Mouse (Mus musculus) ES-E14 (cell line): ENCODE measurements around the gene Gsdme. TPM values are rescaled to one million over a fixed set of nuclear protein-coding genes. Genes with fewer than 3 reads are reported as not detected.
A peak's percentile ranks its signal among the peaks of the same experiment; 100 is the strongest.

Source experiments
- DNase-seq: peaks from one replicate; pipeline ENCODE4 v3.0.0-alpha.2; 2013; ENCODE audit warnings: low read depth, low spot score
- H3K27ac ChIP-seq: 2 replicates; pipeline ENCODE4 v1.5.1; 2012; ENCODE audit warnings: low read depth, mild to moderate bottlenecking, low read length, moderate library complexity, mixed read lengths; ENCODE audit not compliant: poor library complexity, insufficient read depth, severe bottlenecking
- H3K36me3 ChIP-seq: 2 replicates; pipeline ENCODE4 v1.6.1; 2012; ENCODE audit warnings: mild to moderate bottlenecking, low read length, moderate library complexity, mixed read lengths; ENCODE audit not compliant: control insufficient read depth, poor library complexity, insufficient read depth, severe bottlenecking
- H3K4me1 ChIP-seq, 2 experiments: fragments of 150-350 bp in 1 of 2; sonication (generic) in 1 of 2; 2 replicates each; pipeline ENCODE4 v1.6.1; 2012; ENCODE audit warnings: low read length in 2 of 2, mild to moderate bottlenecking in 1 of 2, mixed read lengths in 1 of 2; ENCODE audit not compliant: control insufficient read depth in 2 of 2, insufficient read depth in 2 of 2, poor library complexity in 1 of 2
- H3K4me3 ChIP-seq, 2 experiments: fragments of 150-350 bp in 1 of 2; sonication (generic) in 1 of 2; 2 replicates each; pipeline ENCODE4 v1.5.1; 2012; ENCODE audit warnings: low read length in 2 of 2, low read depth in 1 of 2, mild to moderate bottlenecking in 1 of 2, mixed read lengths in 1 of 2; ENCODE audit not compliant: insufficient read depth in 1 of 2, poor library complexity in 1 of 2, severe bottlenecking in 1 of 2
- H3K9ac ChIP-seq: 2 replicates; pipeline ENCODE4 v1.6.1; 2012; ENCODE audit warnings: low read depth, mild to moderate bottlenecking, low read length, mixed read lengths; ENCODE audit not compliant: poor library complexity, insufficient read depth, severe bottlenecking
- H3K9me3 ChIP-seq: fragments of 150-350 bp; sonication (generic); 2 replicates; pipeline ENCODE4 v1.6.1; 2012; ENCODE audit warnings: low read depth, mild to moderate bottlenecking, low read length; ENCODE audit not compliant: control insufficient read depth, insufficient read depth
- CHD2 ChIP-seq: IDR thresholded peaks from 2 replicates; pipeline ENCODE4 v1.6.1; 2014; ENCODE audit warnings: mild to moderate bottlenecking, low read depth, low read length, inconsistent platforms
- HCFC1 ChIP-seq: IDR thresholded peaks from 2 replicates; pipeline ENCODE4 v1.6.1; 2012; ENCODE audit warnings: low read length, inconsistent platforms, borderline replicate concordance; ENCODE audit not compliant: insufficient read depth
- MAFK ChIP-seq: IDR thresholded peaks from 2 replicates; pipeline ENCODE4 v1.6.1; 2014; ENCODE audit warnings: mild to moderate bottlenecking, low read depth, low read length, inconsistent platforms; ENCODE audit not compliant: insufficient read depth
- ZC3H11A ChIP-seq: IDR thresholded peaks from 2 replicates; pipeline ENCODE4 v1.6.1; 2012; ENCODE audit warnings: low read depth, mild to moderate bottlenecking, inconsistent platforms, low read length, borderline replicate concordance
- ZNF384 ChIP-seq: IDR thresholded peaks from 2 replicates; pipeline ENCODE4 v1.6.1; 2012; ENCODE audit warnings: low read depth, low read length, inconsistent platforms
- in situ Hi-C, 2 experiments: fragments of 600-800 bp; cut with MboI; formaldehyde crosslinking; loops; one replicate each; pipeline ENCODE4 v1.15.1; 2025; ENCODE audit warnings: low sequenced_read_pairs in 2 of 2, inconsistent platforms in 1 of 2; ENCODE audit not compliant: unreplicated experiment in 2 of 2
- total RNA-seq: library from RNA; depleted of rRNA; stranded (reverse); fragments of 300-350 nt; gene quantifications from 2 replicates; pipeline ENCODE4 v1.2.3, GENCODE M21; 2012

The Gsdme gene
- total RNA-seq, 1 experiment: 1.7 TPM

DNA sequence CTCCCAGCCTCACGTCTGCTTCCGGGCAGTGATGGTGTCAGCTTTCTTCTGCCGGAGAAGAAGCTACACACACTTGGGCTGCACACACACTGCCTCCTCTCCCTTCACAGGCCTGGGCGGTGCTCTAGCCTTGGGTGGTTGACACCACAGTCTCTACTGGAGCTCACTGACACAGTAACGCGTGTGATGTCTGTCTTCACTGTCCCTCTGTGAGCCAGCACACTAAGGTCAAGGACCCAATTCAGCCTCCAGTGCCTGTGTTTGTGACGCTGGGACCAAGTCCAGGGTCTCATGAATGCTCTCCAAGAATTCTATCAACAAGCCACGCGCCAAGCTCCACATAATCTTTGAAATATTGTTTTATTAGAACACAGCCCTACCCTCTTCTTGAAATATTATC lies 34.0 kb upstream of the Gsdme start:
- no peaks in the 10 kb centered on the region for H3K9me3 ChIP-seq
- peaks cover 0 to 6% of the 10 kb centered on the region in 2 experiments; a peak in 2 of 4 replicates for H3K4me1 ChIP-seq
- H3K36me3 ChIP-seq: no peaks in the 10 kb centered on the region
- DNase-seq: no peak
- H3K4me3 ChIP-seq: no peak overlapping the region
- in situ Hi-C loops: loop anchor here in 1 of 2 experiments (10.0 kb wide), 1 partner anchor 783 kb away; no protein-coding TSS in a partner anchor
- H3K9ac ChIP-seq: no peak overlapping the region
- no peak for TF ChIP-seq MAFK
- no peak for TF ChIP-seq HCFC1
- no peak for TF ChIP-seq ZNF384
- TF ChIP-seq CHD2: no peak
- no peak for TF ChIP-seq ZC3H11A
- H3K27ac ChIP-seq: no peak overlapping the region

DNA sequence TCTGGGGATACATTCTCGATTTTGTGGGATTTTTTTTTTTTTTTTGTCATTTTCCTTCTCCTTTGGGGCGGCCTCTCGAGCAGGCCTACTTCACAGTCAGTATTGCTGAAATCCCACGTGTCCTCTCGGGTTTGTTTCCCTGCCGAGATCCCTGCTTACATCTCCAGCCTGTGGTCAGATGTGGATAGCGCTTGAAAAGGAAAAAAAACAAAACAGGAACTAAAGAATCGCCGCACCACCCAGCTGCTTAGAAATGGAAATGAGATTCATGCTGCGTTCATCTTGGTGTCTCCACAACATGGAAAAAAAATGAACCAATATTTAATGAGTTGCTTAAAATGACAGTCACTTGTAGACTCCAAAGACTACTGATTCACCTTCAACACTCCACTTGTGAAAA lies 31.5 kb upstream of the Gsdme start:
- no peak for DNase-seq
- no peak overlapping the region for H3K9ac ChIP-seq
- H3K4me3 ChIP-seq: no peak overlapping the region
- no peak overlapping the region for H3K27ac ChIP-seq
- H3K36me3 ChIP-seq: no peaks in the 10 kb centered on the region
- in situ Hi-C loops: loop anchor here in 1 of 2 experiments (10.0 kb wide), 1 partner anchor 780 kb away; no protein-coding TSS in a partner anchor
- peaks cover 0 to 6% of the 10 kb centered on the region in 2 experiments; a peak in 2 of 4 replicates for H3K4me1 ChIP-seq
- no peaks in the 10 kb centered on the region for H3K9me3 ChIP-seq
- no peak for TF ChIP-seq HCFC1
- TF ChIP-seq ZC3H11A: no peak
- TF ChIP-seq ZNF384: no peak
- no peak for TF ChIP-seq CHD2
- TF ChIP-seq MAFK: no peak

DNA sequence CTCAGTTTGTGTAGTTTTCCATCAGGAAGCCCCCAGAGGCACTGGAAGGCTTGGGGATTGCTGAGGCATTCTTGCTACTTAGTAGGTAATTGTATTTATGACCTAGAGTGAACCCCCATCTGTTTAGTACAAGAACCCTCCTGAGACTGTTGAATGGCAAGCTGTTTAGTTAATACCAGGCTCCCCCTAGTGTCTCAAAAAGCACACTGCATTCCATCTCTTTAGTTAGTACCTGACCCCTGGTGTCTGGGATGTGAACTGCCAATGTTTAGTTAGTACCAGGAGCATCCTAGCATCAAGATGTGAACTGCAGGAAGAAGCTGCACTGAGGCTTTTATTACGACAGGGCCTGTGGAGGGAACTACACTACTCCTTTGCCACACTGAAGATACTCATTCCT lies 30.5 kb upstream of the Gsdme start:
- H3K36me3 ChIP-seq: no peaks in the 10 kb centered on the region
- H3K9me3 ChIP-seq: no peaks in the 10 kb centered on the region
- in situ Hi-C loops: loop anchor here in 1 of 2 experiments (10.0 kb wide), 1 partner anchor 779 kb away; no protein-coding TSS in a partner anchor
- no peak overlapping the region for H3K27ac ChIP-seq
- no peak overlapping the region for H3K9ac ChIP-seq
- no peak overlapping the region for H3K4me3 ChIP-seq
- TF ChIP-seq MAFK (no peak), ZNF384 (no peak), HCFC1 (peak; percentile 70; the same call in 1 of the 2 replicates), ZC3H11A (peak; percentile 97), CHD2 (no peak)
- peak; percentile 86 for DNase-seq
- H3K4me1 ChIP-seq: peaks cover 0 to 6% of the 10 kb centered on the region in 2 experiments; a peak in 2 of 4 replicates

DNA sequence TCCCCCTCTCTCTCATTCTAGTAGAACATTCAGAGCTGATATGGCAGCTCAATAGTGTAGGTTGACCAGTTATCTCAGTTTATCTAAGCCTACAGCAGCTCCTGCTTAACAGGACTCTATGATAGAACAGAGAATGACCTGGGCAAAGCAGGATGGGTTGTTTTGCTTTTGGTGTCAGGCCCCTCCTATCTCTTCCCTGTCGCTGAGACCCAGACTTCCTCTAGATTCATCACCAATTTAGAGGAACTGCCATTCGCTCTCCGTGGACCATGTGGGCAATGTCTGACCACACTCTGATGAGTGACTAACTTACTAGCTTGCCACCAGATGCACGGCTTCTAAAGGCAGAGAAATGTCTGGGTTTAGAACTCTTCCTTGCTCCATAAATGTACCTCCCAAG lies 28.0 kb upstream of the Gsdme start:
- H3K27ac ChIP-seq: no peak overlapping the region
- H3K4me3 ChIP-seq: no peak overlapping the region
- no peak for DNase-seq
- TF ChIP-seq ZC3H11A (no peak), CHD2 (no peak), ZNF384 (no peak), MAFK (no peak), HCFC1 (no peak)
- peaks cover 0 to 6% of the 10 kb centered on the region in 2 experiments; a peak in 1 of 4 replicates for H3K4me1 ChIP-seq
- in situ Hi-C loops: loop anchor here in 1 of 2 experiments (10.0 kb wide), 1 partner anchor 777 kb away; no protein-coding TSS in a partner anchor
- no peaks in the 10 kb centered on the region for H3K9me3 ChIP-seq
- no peaks in the 10 kb centered on the region for H3K36me3 ChIP-seq
- no peak overlapping the region for H3K9ac ChIP-seq

DNA sequence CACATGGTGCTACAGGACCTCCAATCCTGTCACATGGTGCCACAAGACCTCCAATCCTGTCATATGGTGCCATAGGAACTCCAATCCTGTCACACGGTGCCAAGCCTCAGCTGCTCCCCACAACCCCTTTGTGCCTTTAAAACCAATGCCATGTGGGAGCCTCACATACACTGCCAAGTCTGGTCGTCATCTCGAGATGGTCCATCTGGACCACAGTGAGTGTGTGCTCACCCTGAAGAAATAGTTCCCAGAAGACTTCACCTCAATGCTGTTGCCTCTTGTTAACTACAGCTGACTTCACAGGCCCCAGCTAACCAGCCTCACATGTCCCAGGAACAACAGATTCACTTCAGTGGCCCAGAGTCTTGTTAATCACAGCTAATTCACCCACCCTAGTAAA lies 23.2 kb upstream of the Gsdme start:
- TF ChIP-seq HCFC1: no peak
- no peak for TF ChIP-seq CHD2
- no peak for TF ChIP-seq ZNF384
- TF ChIP-seq MAFK: no peak
- no peak for TF ChIP-seq ZC3H11A
- in situ Hi-C loops: no loop called here
- Histone ChIP-seq H3K27ac (no peak overlapping the region), H3K4me3 (no peak overlapping the region), H3K36me3 (no peaks in the 10 kb centered on the region), H3K9ac (no peak overlapping the region), H3K9me3 (no peaks in the 10 kb centered on the region), H3K4me1 (no peaks in the 10 kb centered on the region)
- DNase-seq: no peak
